Mouse (Mus musculus) neutrophil, adult 5-6 weeks (primary cell): Measurements from ENCODE around the gene Khsrp. TPM values are rescaled to one million over a fixed set of nuclear protein-coding genes. Genes with fewer than 3 reads are reported as not detected.
A peak's percentile ranks its signal among the peaks of the same experiment; 100 is the strongest.

Experiments used
- ATAC-seq: fragments of 151-379, 151-347 bp; 2 replicates; pipeline ENCODE4 v1.8.0; 2017; ENCODE audit warnings: mild to moderate bottlenecking, moderate TSS enrichment; ENCODE audit not compliant: insufficient number of reproducible peaks, poor library complexity, low FRiP score, severe bottlenecking; ENCODE audit errors: extremely low read depth
- total RNA-seq: library from RNA; stranded (forward); fragments of 200-1000 nt; gene quantifications from 2 replicates; pipeline ENCODE4 v1.2.3, GENCODE M21; 2017

Gene Khsrp
- total RNA-seq, 1 experiment from 2014 or later: 54.5 TPM

- no peak for ATAC-seq
Observed at GRCm38 (mm10) chr17:57032854-57033253, 1.5 kb upstream of the Khsrp start.

GRCm38 (mm10) chr17:57031661-57032420 is 519 bp upstream of the Khsrp start:
- peak; percentile 82 for ATAC-seq

GRCm38 (mm10) chr17:57029691-57030090 is 1.6 kb downstream of the Khsrp start:
- ATAC-seq: no peak

GRCm38 (mm10) chr17:57027471-57027870 is 3.9 kb downstream of the Khsrp start:
- ATAC-seq: no peak

GRCm38 (mm10) chr17:57020960-57021359 is 10.4 kb downstream of the Khsrp start:
- ATAC-seq: no peak

GRCm38 (mm10) chr17:57019693-57020092 is 11.6 kb downstream of the Khsrp start:
- no peak for ATAC-seq

- ATAC-seq: no peak
Observed at GRCm38 (mm10) chr17:57012245-57012795, 19.0 kb downstream of the Khsrp start.

- peak; percentile 89 for ATAC-seq
Observed at GRCm38 (mm10) chr17:57011236-57012141, 19.8 kb downstream of the Khsrp start, which contains the start of the genes Gtf2f1 and Gm17949. Gtf2f1 (minus strand) TSS chr17:57011288. Gm17949 (plus strand) TSS chr17:57011469.

- ATAC-seq: no peak; the same call in 1 of the 2 replicates
Observed at GRCm38 (mm10) chr17:57010911-57011235, 20.4 kb downstream of the Khsrp start.

GRCm38 (mm10) chr17:57007137-57007905 is 24.0 kb downstream of the Khsrp start:
- no peak for ATAC-seq

GRCm38 (mm10) chr17:57003994-57004393 is 27.3 kb downstream of the Khsrp start:
- no peak for ATAC-seq

- no peak for ATAC-seq
Observed at GRCm38 (mm10) chr17:57001228-57001627, 30.1 kb downstream of the Khsrp start.

GRCm38 (mm10) chr17:56999968-57000609 is 31.2 kb downstream of the Khsrp start, which contains the start of gene Pspn:
Pspn (minus strand) TSS chr17:57000018.
- ATAC-seq: no peak

GRCm38 (mm10) chr17:56999414-56999813 is 31.9 kb downstream of the Khsrp start:
- no peak for ATAC-seq

- ATAC-seq: peak; percentile 98
Observed at GRCm38 (mm10) chr17:56997029-56997667, 34.2 kb downstream of the Khsrp start, which contains the start of gene Alkbh7. Alkbh7 (plus strand) TSS chr17:56997339.

- no peak for ATAC-seq
Observed at GRCm38 (mm10) chr17:56996506-56996905, 34.8 kb downstream of the Khsrp start.

GRCm38 (mm10) chr17:56995046-56995445 is 36.3 kb downstream of the Khsrp start:
- no peak for ATAC-seq

- ATAC-seq: no peak
Observed at GRCm38 (mm10) chr17:56990966-56991365, 40.4 kb downstream of the Khsrp start.
